Mouse (Mus musculus) testis, postnatal 10 days (tissue): ENCODE measurements around the gene Gm11492.

ENCODE experiments used
- DNase-seq: peaks from one replicate; pipeline ENCODE4 v3.0.0; 2021; ENCODE audit warnings: low spot score

Gm11492 gene

DNA sequence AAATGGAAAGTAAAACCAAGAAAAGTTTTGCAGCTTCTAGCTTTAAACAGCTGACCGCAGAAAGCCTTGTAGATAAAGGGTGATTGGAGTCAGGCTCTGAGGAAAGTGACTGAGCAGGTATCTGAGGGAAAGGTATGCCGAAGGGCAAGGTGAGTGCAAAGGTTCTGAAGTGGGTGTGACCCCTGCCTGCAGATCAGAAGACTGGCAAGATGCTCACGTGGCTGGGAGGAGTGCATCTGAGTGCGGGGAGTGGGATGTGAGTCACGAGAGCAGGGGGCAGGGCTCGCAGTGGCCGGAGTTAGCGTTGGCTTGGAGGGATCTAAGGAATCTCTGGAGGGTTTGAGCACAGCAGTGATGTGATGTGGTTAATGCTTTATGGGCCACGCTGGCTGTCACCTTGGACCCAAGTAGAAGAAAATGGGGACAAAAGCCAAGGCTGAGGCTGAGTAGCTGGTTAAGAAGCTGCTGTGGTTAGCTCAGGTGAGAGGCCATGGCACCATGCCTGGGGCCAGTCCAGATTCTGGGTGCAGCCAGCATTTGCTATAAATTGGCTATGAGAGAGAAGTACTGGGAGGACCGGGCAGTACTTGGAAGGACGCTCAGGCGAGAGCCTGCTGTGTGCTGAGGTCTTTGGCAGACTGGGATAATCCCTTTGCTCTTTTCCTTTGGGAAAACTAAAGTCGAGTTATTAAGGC lies 33.1 kb downstream of the Gm11492 start:
- DNase-seq, result no peak

DNA sequence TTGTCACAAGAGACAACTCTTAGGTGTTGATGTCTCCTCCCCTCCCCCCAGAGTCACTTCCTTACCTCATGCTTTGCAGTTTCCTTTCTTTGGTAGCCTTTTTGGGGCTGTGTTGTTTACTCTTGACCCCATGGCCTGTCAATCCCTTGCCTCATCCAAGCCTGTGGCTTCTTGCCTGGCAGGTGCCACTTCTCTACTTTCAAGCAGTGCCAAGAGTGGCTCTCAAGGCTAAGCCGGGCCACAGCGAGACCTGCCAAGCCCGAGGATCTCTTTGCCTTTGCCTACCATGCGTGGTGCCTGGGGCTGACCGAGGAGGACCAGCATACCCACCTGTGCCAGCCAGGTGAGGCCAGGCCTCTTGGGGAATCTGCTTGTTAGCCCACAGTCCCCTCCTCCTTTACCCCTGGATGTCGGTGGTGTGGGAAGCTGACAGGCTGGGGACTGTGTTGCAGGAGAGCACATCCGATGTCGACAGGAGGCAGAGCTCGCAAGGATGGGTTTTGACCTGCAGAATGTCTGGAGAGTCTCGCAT lies 33.9 kb downstream of the Gm11492 start:
- peak; percentile 35 for DNase-seq

- DNase-seq, result no peak
These were observed 35.8 kb downstream of the Gm11492 start for GRCm38 (mm10) chr11:87602234-87602633.

GRCm38 (mm10) chr11:87603571-87603970 lies 37.1 kb downstream of the Gm11492 start:
- DNase-seq, result no peak

DNA sequence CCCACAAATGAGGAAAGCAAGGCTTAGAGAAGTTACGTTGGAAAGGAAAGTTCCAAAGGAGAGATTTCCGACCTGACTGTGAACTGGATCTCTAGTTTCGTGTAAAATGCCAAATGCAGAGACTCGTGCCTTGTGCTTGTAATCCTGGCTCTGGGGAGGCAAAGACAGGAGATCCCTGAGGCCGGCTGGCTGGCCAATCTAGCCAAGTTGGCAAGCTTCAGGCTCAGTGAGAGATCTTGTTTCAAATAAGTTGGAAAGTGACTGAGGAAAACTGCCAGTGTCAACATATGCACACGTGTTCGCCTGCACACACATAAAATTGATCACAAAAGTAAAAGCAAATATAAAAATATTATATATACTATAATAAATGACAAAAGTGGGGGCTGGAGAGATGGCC lies 42.8 kb downstream of the Gm11492 start:
- DNase-seq, result no peak

GRCm38 (mm10) chr11:87611547-87611946 lies 45.1 kb downstream of the Gm11492 start:
- DNase-seq, result no peak

- DNase-seq, result no peak
These were observed 47.5 kb downstream of the Gm11492 start for GRCm38 (mm10) chr11:87613972-87614371.

GRCm38 (mm10) chr11:87615551-87615950 lies 49.1 kb downstream of the Gm11492 start:
- DNase-seq, result no peak

- no peak for DNase-seq
These were observed 49.5 kb downstream of the Gm11492 start for GRCm38 (mm10) chr11:87615952-87616351.

GRCm38 (mm10) chr11:87616790-87617474 lies 50.5 kb downstream of the Gm11492 start, which contains the start of gene Hsf5:
Gene Hsf5 (plus strand): TSS chr11:87617164.
- peak; percentile 54 for DNase-seq

GRCm38 (mm10) chr11:87617606-87618005 lies 51.2 kb downstream of the Gm11492 start:
- peak; percentile 44 for DNase-seq
